Mouse (Mus musculus): Measurements from ENCODE around the gene Gtdc1.

Gene Gtdc1

DNA sequence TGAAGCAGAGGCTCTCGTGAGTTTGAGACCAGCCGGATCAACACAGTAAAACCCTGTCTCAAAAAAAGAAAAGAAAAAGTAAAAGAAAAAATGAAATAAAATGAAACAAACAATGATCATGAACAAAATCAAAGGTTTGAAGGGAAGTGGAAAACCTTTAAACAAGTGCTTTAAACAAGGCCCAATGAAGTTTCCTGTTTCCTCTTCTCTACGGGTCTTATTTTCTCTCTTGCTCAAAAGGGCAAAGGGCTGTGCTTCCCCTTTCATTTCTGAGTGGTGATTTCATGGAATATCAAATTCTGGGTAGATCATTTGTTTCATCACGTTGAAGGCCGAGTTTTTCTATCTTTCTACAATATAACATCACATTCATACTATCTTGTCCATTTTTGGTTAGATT, 136.3 kb downstream of the Gtdc1 start:
- in situ Hi-C loops (cut with MboI; ENCODE audit: low sequenced_read_pairs), result no loop called here

DNA sequence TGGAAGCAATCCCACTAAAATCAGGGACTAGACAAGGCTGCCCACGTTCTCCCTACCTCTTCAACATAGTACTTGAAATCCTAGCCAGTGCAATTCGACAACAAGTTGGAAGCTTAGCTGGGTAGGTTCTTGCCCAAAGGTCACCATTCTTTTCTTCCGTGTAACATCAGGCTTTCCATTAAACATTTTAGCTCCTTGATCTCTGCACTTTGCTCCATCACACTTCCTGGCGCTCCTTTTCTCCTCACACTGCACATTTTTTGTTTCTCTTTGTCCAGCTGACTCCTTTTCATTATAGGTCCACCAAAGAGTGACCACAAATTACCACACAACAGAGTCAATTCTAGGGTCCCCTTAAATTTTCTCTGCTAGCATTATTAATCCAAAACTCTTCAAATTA, 144.7 kb downstream of the Gtdc1 start:
- in situ Hi-C loops (cut with MboI; ENCODE audit: low sequenced_read_pairs), result no loop called here

DNA sequence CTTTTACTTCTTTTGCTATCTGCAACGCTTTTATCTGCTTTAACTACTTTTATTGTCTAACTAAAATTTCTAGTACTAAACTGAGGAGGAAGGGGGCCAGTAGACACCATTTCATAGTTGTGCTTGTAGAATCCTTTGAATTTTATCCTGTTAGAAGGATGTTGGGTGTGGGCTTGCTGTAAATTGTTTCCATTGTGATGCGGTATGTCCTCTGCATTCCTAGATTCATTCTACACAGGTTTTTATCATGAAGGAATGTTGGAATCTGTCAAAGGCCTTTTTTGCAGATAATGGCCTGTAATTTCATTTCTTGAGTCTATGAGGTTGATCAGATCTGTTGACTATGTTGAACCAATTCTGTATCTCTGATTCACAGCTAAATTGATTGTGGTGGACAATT, 146.5 kb downstream of the Gtdc1 start:
- in situ Hi-C loops (cut with MboI; ENCODE audit: low sequenced_read_pairs), result no loop called here

DNA sequence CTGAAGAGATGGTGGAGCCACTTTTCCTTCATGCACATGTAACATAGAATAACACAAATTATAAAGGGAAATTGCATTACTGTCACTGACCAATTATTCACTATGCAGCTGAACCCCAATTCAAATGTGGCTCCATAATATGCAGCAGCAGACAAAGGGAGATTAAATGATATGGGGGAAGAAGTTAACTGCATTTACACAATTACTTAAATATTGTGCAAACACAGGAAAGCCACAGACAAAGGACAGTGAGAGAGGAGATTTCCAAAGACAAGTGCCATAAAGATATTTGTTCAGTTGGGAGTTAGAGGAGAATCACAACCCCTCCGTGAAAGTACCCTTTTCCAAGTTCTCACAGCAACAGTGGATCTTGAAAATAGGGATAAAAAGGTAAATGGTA, 163.6 kb downstream of the Gtdc1 start:
- in situ Hi-C loops (cut with MboI; ENCODE audit: low sequenced_read_pairs), result no loop called here

DNA sequence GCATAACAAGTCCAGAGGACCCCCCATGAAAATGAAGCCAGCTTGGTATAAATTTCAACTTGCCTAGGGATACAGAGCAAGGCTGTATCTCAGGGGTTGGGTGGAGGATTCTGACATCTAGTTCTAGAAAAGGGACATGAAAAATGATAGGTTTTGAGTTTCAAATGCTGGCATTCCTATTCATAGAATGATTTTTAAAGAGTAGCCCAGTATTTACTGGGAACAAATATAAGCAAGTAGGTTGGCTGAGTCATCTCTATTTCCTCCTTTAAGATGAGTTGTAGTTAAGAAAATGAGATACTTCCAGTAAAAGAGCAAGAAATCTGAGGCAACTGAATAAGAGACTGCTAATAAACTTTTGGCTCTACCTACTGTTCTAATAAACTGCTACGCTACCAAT, 190.8 kb downstream of the Gtdc1 start:
- in situ Hi-C loops (cut with MboI; ENCODE audit: low sequenced_read_pairs), result no loop called here

DNA sequence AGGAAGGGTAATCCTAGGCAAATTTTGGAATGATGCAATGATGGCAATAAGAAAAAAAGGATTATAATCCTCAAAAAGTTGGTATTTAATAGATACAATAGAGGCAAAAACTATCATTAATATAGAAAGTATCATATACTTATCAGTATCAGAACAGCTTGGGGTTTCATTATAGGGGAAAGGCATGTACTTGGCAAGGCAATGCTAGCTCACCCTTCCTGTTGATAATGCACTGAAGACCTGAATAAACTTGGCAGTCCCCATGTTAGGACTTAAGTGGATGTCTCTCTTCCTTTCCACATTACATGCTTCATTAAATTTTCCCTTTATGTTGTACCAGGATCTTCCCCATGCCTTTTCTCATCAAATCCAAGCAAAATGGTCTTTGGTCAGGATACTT, 206.0 kb downstream of the Gtdc1 start:
- in situ Hi-C loops (cut with MboI; ENCODE audit: low sequenced_read_pairs), result no loop called here

DNA sequence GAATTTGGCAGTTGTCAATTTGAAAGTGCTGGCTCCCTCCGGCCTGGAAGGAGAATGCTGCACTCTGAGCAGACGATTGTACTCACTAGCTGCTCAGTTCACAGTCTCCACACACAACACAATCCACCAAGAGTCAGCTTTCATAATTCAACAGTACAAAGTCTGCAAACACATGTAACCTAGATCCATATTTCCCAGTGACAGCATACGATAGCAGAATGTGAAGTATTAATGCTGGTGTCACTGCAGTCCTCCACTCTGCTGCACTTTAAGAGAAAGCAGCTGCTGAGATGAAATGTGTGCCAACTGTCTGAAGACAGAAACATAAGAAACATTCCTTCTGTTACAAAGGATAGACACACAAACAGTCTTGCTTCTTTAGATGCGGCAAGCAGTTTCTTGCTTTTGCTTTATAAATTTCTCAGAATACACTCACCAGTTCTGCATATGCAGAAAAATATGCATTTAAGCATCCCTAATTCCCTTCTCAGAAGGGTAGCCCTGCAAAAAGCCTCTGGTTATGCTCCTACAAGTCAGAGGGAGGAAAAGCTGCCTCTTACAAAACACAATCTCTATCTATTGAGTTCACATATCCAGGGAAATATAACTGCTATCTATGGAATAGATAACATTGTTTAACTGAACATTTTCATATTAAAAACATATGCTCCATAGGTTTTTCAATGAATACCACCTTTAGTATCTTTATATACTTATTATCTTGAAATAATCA, 221.4 kb downstream of the Gtdc1 start:
- in situ Hi-C loops (cut with MboI; ENCODE audit: low sequenced_read_pairs), result no loop called here

DNA sequence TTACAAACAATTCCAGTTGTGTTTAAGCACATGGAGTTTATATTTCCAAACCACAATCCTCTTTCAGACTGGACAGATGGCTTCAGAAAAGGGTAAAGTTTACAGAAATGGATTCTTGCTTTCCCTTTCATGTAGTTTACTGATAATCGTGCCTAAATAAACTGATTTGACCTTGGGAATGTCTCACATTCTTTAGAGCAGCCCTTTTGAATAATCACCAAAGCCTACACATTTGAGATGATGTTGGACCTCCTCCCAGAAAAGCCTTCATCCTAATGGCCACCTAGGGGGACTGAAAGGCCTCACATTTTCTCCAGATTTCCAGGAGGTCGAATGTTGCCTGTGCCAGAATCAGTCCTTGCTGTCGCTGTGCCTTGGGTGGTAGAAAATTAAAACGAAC, 227.2 kb downstream of the Gtdc1 start:
- in situ Hi-C loops (cut with MboI; ENCODE audit: low sequenced_read_pairs), result no loop called here

DNA sequence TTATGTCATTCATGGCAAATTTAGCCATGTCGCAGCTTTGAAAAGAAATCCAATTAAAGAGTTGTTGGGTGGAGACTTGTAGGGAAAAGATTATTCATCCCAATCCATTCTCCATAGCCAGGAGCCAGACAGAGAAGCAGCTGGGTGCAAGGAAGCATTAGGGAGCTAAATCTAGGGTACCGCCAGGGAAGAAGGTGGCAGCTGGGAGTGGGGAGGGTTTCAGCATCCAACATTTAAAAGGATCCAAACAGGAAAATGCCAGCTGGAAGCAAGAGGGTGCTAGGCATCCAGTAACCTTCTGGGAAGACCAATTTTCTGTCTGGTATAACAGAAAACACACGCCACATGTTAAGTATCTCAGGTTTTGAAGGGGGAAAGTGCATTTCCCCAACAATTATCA, 231.0 kb downstream of the Gtdc1 start:
- in situ Hi-C loops (cut with MboI; ENCODE audit: low sequenced_read_pairs), result no loop called here

DNA sequence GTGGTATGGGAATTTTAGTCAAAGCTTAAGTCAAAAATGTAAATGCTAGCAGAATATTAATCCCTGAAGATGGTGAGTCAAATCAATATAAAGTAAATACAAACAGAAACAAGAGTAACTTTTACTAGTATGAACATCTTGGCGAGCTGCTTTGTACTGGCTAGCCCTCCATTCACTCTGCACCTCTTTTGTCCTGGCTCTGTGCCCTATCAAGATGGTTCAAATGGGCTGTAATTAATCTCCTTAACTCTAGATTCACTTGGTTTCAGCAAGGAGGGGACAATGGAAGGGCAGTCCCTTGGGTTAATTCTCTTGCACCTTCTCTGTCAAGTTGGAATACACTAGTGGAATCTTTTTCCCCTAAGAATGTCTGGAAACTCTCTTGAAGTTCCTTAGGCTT, 233.6 kb downstream of the Gtdc1 start:
- in situ Hi-C loops (cut with MboI; ENCODE audit: low sequenced_read_pairs), result no loop called here

DNA sequence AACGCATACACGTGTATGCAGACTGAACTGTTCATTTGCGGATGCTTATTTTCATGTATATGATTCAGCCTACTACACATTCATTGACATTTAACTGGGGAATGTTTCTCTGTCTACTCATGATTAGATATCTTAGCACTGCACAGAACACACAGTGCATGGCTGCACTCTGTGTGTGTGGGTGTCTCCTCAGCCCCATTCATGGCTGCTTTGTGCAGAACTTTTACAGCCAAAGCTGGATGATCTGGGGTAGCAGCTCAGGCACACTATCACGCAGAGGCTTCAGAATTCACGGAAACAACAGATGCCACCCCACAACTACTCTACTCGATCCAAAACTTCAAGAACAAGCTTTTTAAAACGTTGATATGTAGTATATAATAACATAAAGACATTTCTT, 263.4 kb downstream of the Gtdc1 start:
- in situ Hi-C loops (cut with MboI; ENCODE audit: low sequenced_read_pairs), result no loop called here

DNA sequence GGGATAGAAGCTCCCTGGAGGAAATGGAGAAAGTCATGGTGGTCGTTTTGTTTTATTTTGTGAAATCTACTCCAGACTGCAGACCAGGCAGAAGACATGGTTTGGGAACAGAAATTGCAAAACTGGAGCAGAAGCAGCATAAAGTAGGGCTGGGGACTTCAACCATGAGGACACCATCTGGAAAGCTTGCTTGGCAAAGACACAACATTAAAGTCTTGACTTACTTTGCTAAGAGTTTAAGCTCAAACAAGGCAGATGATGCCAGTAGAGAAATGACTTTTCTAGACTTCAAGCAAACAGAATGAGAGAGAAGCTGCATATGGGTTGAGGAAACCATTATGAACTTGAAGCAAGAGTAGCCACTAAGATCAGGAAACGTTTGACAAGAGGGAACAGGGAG, 267.6 kb downstream of the Gtdc1 start:
- in situ Hi-C loops (cut with MboI; ENCODE audit: low sequenced_read_pairs), result no loop called here

DNA sequence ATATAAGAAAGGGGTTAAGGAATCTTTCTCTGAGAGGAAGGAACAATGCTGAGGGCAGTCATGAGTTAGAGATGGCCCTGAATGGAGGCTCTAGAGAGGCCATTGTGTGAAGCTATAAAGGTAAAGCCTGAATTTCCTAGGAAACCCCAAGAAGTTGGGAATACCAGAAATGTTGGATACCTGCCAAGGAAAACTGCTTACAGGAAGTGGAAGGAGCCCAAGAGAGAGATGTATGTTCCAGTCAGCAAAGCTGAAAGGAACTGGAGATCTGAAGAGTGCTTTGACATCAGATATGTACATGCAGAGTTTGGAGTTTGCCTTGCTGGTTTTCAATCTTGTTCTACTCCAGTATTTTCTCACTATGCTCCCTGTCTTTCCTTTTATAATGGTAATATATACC, 268.4 kb downstream of the Gtdc1 start:
- in situ Hi-C loops (cut with MboI; ENCODE audit: low sequenced_read_pairs), result no loop called here

DNA sequence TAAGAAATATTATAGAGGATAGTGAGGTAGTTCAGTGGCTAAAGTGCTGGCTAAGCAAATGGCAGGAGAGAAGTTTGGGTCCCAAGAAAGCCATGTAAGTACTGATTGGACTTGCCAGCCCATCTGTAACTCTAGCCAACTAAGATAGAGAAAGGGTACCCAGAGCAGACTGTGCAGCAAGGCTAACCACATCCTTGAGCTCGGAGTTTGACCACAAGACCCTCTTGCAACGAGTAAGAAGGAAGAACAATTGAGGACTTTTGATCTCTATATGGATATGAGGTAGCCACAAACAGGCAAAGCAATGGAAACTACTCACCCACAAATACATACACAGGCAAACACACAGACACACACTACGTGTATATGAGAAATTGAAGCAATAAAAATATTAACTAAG, 278.9 kb downstream of the Gtdc1 start:
- in situ Hi-C loops (cut with MboI; ENCODE audit: low sequenced_read_pairs), result no loop called here

DNA sequence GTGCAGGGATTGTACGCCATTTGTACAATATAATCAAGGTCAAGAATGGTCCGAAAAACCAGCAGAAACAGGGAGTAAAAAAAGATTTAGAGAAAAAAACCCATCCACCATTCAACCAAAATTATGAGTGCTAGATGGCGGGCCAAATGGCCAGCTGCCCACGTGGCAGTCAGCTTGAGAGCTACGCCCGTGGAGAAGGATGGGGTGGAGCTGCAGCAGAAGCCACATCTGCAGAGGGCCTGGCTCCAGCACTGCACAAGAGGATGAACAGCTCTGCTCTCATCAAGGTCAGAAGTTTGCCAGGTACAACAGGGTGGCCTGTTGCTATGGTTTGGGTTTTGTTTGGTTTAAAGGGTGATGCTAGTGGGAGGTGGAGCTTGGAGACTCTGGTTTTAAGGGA, 281.1 kb downstream of the Gtdc1 start:
- in situ Hi-C loops (cut with MboI; ENCODE audit: low sequenced_read_pairs), result no loop called here

DNA sequence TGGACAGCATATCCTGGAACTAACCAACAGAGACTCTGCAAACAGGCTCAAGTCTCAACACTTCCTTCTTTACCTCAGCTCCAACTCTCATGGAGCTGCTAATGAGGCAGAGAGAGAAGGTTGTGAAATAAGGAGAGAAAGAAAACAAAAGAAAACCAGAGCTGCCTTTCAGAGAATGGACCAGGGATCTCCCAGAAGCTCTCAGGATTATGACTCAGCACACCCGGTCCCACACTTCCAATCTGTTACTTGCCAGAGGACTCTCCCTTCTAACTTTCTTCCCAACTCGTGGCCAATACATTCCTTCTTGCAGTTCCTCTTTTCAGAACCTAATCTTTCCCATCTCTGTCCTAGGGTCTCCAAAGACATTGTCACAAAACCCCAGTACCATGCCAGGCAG, 288.1 kb downstream of the Gtdc1 start:
- in situ Hi-C loops (cut with MboI; ENCODE audit: low sequenced_read_pairs), result no loop called here

DNA sequence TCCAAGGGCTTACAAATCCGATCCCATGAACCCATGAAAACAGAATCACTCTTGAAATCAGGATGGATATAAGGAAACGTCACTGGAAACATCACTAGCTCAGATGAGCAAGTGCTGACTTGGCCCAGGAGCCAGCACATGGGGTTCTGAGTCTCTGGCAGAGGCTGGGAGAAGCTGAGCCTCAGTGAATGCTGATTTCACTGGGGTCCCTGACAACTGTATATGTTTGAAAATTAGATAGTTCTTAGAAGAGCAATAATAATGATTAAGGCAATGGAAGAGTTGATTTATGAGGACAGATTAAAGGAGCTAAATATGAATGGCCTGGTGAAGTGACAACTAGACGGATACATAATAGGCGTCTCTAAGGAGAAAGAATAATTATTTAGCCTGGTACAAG, 289.3 kb downstream of the Gtdc1 start:
- in situ Hi-C loops (cut with MboI; ENCODE audit: low sequenced_read_pairs), result no loop called here

DNA sequence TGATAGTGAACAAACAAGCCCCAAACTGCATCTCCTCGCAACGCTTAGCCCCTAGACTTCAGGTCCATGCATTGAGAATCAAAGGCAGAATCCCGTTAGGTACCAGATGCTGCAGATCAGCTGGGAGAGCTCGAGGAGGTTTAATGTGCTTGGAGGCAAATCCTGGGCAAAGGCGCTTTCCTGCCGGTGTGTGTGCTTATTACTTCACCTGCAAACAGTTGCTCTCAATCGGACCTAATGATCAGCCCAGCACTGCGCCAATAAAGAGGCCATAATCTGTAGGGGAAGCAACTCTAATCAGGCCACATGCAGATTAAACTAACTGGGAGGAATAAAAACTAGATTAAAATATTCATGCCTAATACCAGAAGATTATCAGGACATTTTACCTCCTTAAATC, 293.5 kb downstream of the Gtdc1 start:
- in situ Hi-C loops (cut with MboI; ENCODE audit: low sequenced_read_pairs), result no loop called here

DNA sequence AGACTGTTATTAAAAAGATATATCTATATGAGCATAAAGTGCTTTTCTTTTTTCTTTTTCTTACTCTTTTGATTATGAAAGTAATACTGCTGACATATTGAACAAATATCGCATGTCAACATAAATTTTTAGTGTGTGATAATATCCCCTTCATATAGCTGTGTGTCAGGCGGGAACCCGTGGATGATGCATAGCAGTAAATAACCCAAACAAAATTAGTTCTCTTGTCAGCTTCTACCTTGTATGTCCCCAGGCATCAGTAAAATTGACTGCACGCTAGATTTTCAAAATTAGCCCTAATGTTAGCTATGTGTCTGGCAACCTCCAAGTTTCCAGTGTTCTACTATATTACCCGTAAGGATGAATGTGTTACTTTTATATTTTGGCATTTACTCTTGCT, 294.4 kb downstream of the Gtdc1 start:
- in situ Hi-C loops (cut with MboI; ENCODE audit: low sequenced_read_pairs), result no loop called here

DNA sequence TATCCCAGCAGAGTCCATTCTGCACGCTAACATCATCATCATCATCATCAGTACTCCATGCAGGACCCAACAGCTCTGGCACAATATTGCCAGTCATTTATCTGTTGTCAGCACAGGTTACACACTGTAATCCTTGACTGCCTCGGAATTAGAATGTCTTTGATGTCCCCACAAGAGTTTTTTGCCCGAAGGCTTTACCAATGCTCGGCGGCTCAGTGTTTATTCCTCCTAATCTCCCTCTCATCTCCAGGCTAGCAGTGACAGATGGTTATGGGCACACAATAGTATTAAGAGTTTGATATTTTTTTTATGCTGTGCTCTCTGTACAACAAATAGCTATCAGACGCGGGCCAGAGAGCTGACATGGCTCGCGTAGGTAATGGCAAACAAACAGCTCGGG, 294.9 kb downstream of the Gtdc1 start:
- in situ Hi-C loops (cut with MboI; ENCODE audit: low sequenced_read_pairs), result no loop called here

DNA sequence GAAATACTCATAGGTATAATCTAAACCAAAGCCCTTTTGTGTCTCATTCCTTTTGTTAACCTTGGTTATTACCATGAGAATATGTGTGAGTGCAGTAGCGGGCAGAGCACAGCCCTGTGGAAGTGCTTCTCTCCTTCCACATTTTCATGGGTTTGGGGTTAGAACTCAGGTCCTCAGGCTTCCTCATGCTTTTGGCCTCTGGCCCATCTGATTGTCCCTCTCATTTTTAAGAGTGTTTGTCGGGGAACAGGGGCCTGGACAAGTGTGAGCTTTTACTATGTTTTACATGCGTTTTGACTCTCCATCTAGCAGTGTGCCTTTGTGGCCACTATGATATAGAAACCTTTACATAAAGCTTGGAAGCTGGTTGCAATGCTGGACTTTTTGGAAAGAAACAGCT, 296.4 kb downstream of the Gtdc1 start:
- in situ Hi-C loops (cut with MboI; ENCODE audit: low sequenced_read_pairs), result no loop called here

DNA sequence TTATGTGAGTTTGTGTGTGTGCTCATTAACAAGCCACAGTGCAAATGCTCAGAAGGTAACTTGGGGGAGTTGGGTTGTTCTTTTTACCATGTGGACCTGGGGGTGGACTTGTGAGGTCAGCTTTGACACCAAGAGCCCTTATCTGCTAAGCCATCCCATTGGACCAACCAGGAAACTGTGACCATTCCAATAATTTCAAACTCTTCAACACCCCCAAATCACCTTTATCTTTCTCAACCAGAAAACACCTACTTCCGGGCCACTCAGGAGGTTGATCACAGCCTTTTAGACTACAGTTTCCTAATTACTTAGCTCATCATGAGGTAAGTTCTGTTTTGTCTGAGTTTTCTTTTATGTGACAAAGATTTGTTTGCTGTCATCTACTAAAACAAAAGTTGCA, 298.7 kb downstream of the Gtdc1 start:
- in situ Hi-C loops (cut with MboI; ENCODE audit: low sequenced_read_pairs), result no loop called here

DNA sequence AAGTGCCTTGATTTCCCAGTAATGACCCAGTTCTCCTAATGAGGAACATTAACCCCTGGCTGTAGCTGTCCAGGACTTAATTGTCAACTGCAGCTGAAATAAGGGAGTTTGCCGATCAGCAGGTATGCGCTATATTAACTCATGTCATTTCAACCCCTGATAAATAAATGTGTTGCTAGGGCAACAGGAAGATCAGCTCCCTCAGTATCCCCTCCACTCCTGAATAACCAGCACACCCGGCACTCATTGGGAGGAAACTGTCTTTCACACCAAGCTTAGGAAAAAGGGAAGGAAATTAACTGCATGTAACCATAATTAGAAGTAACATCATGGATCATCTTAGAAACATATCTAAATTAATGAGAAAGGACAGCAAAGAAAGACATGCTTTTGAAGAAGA, 302.3 kb downstream of the Gtdc1 start:
- in situ Hi-C loops (cut with MboI; ENCODE audit: low sequenced_read_pairs), result no loop called here

Measured in CH12F3 (cell line).